ENCODE assay signal across 10 mouse cellular contexts in the genomic region with DNA sequence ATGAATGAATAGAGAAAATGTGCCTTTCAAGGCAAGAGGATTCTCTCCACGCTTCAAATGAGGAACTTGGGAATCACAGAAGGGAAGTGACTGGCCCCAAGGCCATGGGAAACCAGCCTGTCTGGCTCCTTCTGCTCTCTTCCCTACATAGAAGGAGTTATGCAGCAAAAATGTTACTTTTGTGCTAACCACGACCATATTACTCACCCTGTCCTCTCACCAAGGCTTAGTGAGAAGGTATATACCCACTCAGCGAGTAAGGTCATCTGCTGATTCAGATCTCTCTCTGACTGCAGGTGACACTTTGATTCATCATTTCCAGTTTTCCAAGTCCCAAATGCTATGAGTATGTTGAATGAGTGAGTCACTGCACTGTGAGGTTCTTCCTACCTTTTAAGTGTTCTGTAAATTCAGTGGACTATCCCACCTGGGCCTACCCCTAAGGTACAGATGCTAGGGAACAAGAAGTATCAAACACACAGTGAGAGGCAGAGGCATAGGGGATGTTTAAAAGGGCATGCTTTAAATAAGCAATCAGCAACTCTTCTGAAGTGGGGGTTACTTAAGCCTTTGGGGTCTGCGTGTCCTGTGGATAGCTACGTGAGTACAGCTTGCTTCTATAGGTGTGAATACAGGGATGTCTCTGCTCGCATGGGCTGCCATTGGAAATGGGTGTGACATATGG. TPM values are rescaled to one million over a fixed set of nuclear protein-coding genes. Genes with fewer than 3 reads are reported as not detected.
DNase-seq lines count a peak whose midpoint lies in the region; ATAC-seq and TF ChIP-seq lines count a peak whose summit lies in the region.
"Had no signal": no experiment of that assay in that cellular context is flagged by ENCODE, and none has a peak within 500 bp of the region (broad histone marks: within the 10 kb centered on the region; RNA-seq: fewer than 3 reads in every experiment).

No protein-coding gene starts in this region.

- DNase-seq in lung, embryonic 14.5 days: peak; percentile 32
- DNase-seq in lung, postnatal 25 days (ENCODE audit: low spot score): no peak
- peak; percentile 6 for DNase-seq in heart, postnatal 4 days
- DNase-seq: thymus, postnatal 14 days had no signal

- H3K9ac ChIP-seq in lung, embryonic 14.5 days: no peak overlapping the region
- H3K9ac ChIP-seq: midbrain, embryonic 12.5 days had no signal

- 62% methylated on average over 6 of the region's 6 CpGs for WGBS in lung, embryonic 14.5 days

- TF ChIP-seq CTCF in lung, embryonic 14.5 days (IDR thresholded peaks at IDR 0.05; ENCODE audit: low read depth): no peak
- TF ChIP-seq CTCF in embryonic fibroblast, embryonic 13.5 days (IDR thresholded peaks at IDR 0.05; ENCODE audit: borderline replicate concordance, insufficient read depth, low read length): no peak

- peak overlapping the region; percentile 76 for H3K27ac ChIP-seq in lung, embryonic 14.5 days (ENCODE audit: low read depth)
- H3K27ac ChIP-seq in embryonic fibroblast, embryonic 13.5 days (ENCODE audit: insufficient read depth, low read length): peak overlapping the region; percentile 91
- H3K27ac ChIP-seq: midbrain, embryonic 12.5 days had no signal

- H3K9me3 ChIP-seq in lung, embryonic 14.5 days (ENCODE audit: low read depth, low read length): no peaks in the 10 kb centered on the region
- H3K9me3 ChIP-seq: midbrain, embryonic 12.5 days had no signal

- no peak for TF ChIP-seq POLR2A in embryonic fibroblast, embryonic 13.5 days (IDR thresholded peaks at IDR 0.05; ENCODE audit: low read depth, low read length)

- H3K4me1 ChIP-seq in lung, embryonic 14.5 days (ENCODE audit: insufficient read depth): peaks cover 18% of the 10 kb centered on the region
- H3K4me1 ChIP-seq in embryonic fibroblast, embryonic 13.5 days (ENCODE audit: control insufficient read depth, insufficient read depth, low read length): peaks cover 16% of the 10 kb centered on the region

- no peaks in the 10 kb centered on the region for H3K27me3 ChIP-seq in lung, embryonic 14.5 days (ENCODE audit: insufficient read depth, low read length)
- H3K27me3 ChIP-seq: midbrain, embryonic 12.5 days had no signal

- H3K4me2 ChIP-seq in lung, embryonic 14.5 days: peak overlapping the region; percentile 23; the same call in 1 of the 2 replicates
- H3K4me2 ChIP-seq: midbrain, embryonic 12.5 days had no signal

- H3K4me3 ChIP-seq in lung, embryonic 14.5 days (ENCODE audit: low read depth, low read length): no peak overlapping the region
- no peak overlapping the region for H3K4me3 ChIP-seq in embryonic fibroblast, embryonic 13.5 days (ENCODE audit: insufficient read depth, low read length)
- H3K4me3 ChIP-seq: midbrain, embryonic 12.5 days had no signal

- no peak for ATAC-seq in lung, embryonic 14.5 days (ENCODE audit: insufficient read depth)
- peak; percentile 52 for ATAC-seq in megakaryocyte progenitor cell, adult 5-6 weeks (replicated peaks; ENCODE audit: poor library complexity)
- no peak for ATAC-seq in activated CD4-positive, CD25-positive, alpha-beta regulatory T cell, adult 4 months
- no peak for ATAC-seq in monocyte, adult 5-6 weeks (replicated peaks; ENCODE audit: insufficient number of reproducible peaks, low FRiP score, low TSS enrichment, poor library complexity, severe bottlenecking)
- ATAC-seq in erythroid progenitor cell, adult 5-6 weeks (replicated peaks; ENCODE audit: low FRiP score, poor library complexity, severe bottlenecking): no peak

- H3K36me3 ChIP-seq in lung, embryonic 14.5 days (ENCODE audit: insufficient read depth): no peaks in the 10 kb centered on the region
- H3K36me3 ChIP-seq: midbrain, embryonic 12.5 days had no signal

RNA-seq across cellular contexts. Expression of a gene that starts 25.3 kb away (rescaled TPM):
- polyA plus RNA-seq in lung, embryonic 14.5 days (2014; fragmentation: Nextera tagmentation; extraction: Ambion mirVana): 77.6 and 83.0 TPM in 2 replicates
- polyA plus RNA-seq in embryonic fibroblast, embryonic 13.5 days (2011; ENCODE audit: insufficient read length, low read depth, missing spikeins): 64.6 and 78.4 TPM in 2 replicates
- 10 to 100 TPM; 56.2 to 63.2 TPM for total RNA-seq in heart, postnatal 4 days (2021)
- 119 and 120 TPM in 2 replicates for total RNA-seq in megakaryocyte progenitor cell, adult 5-6 weeks (2015)
- total RNA-seq in megakaryocyte progenitor cell, adult 5-6 weeks (2017): 149 and 151 TPM in 2 replicates
- 10 to 100 TPM; 74.7 to 77.4 TPM for polyA plus RNA-seq in activated CD4-positive, CD25-positive, alpha-beta regulatory T cell, adult 4 months (2017; shearing (Covaris generic))
- total RNA-seq in monocyte, adult 5-6 weeks (2017): 127 to 181 TPM (median 138 TPM) in 3 replicates
- 104 and 114 TPM in 2 replicates for total RNA-seq in erythroid progenitor cell, adult 5-6 weeks (2015; ENCODE audit: low replicate concordance)
- total RNA-seq in erythroid progenitor cell, adult 5-6 weeks (2017; ENCODE audit: low replicate concordance): 172 and 184 TPM in 2 replicates
